Mouse (Mus musculus) liver, postnatal 0 days (tissue): ENCODE measurements at regions not wholly inside any gene's neighbourhood (a gene's known extent, or its start where the extent isn't known, plus 50 kb on each side); places are given as distances from the start of the nearest gene placed in this dataset.

Source experiments
- ATAC-seq: fragments of 200-750 bp; cut with Nextera tagmentation; 2 replicates; pipeline ENCODE4 v1.8.0; 2017; ENCODE audit warnings: mild to moderate bottlenecking, moderate library complexity
- DNase-seq: peaks from one replicate; pipeline ENCODE4 v3.0.0-alpha.2; 2016
- H3K27ac ChIP-seq: fragments of 300-500 bp; sonication (generic); 2 replicates; pipeline ENCODE4 v1.5.1; 2014; ENCODE audit warnings: antibody characterized with exemption, moderate library complexity, mild to moderate bottlenecking, low read depth
- H3K27me3 ChIP-seq: fragments of 300-500 bp; sonication (generic); 2 replicates; pipeline ENCODE4 v1.6.1; 2014; ENCODE audit warnings: low read length, control low read depth, mixed read lengths; ENCODE audit not compliant: insufficient read depth
- H3K36me3 ChIP-seq: fragments of 300-500 bp; sonication (generic); replicated peaks from 2 replicates; pipeline ENCODE4 v1.6.1; 2014; ENCODE audit warnings: mild to moderate bottlenecking, control low read depth, low read length, moderate library complexity, mixed read lengths; ENCODE audit not compliant: insufficient read depth
- H3K4me1 ChIP-seq: fragments of 300-500 bp; sonication (generic); 2 replicates; pipeline ENCODE4 v1.6.1; 2014; ENCODE audit warnings: antibody characterized with exemption, mild to moderate bottlenecking, control low read depth; ENCODE audit not compliant: insufficient read depth
- H3K4me2 ChIP-seq: fragments of 300-500 bp; sonication (generic); 2 replicates; pipeline ENCODE4 v1.6.1; 2014; ENCODE audit warnings: low read depth, mild to moderate bottlenecking, low read length, moderate library complexity, mixed read lengths
- H3K4me3 ChIP-seq: fragments of 300-500 bp; sonication (generic); 2 replicates; pipeline ENCODE4 v1.5.1; 2014; ENCODE audit warnings: low read depth, low read length
- H3K9ac ChIP-seq: fragments of 300-500 bp; sonication (generic); replicated peaks from 2 replicates; pipeline ENCODE4 v1.6.1; 2014; ENCODE audit warnings: mild to moderate bottlenecking, moderate library complexity
- H3K9me3 ChIP-seq: fragments of 300-500 bp; sonication (generic); 2 replicates; pipeline ENCODE4 v1.6.1; 2016; ENCODE audit warnings: mild to moderate bottlenecking, control low read depth, low read length, mixed read lengths
- CTCF ChIP-seq: sonication (generic); IDR thresholded peaks from 2 replicates; pipeline ENCODE4 v1.5.1; 2016; ENCODE audit warnings: antibody characterized with exemption, low read depth
- EP300 ChIP-seq: IDR thresholded peaks from 2 replicates; pipeline ENCODE4 v1.6.1; 2016; ENCODE audit warnings: antibody characterized with exemption, low read depth, mild to moderate bottlenecking
- WGBS: fragments of 180-500 bp; shearing (Covaris S2); extraction: QIAGEN DNeasy Blood & Tissue Kit; methylation state at CpG from one replicate; pipeline ENCODE4 v1.1.7; 2014; ENCODE audit not compliant: insufficient replicate concordance; 5-methylcytosine and 5-hydroxymethylcytosine counted together

DNA sequence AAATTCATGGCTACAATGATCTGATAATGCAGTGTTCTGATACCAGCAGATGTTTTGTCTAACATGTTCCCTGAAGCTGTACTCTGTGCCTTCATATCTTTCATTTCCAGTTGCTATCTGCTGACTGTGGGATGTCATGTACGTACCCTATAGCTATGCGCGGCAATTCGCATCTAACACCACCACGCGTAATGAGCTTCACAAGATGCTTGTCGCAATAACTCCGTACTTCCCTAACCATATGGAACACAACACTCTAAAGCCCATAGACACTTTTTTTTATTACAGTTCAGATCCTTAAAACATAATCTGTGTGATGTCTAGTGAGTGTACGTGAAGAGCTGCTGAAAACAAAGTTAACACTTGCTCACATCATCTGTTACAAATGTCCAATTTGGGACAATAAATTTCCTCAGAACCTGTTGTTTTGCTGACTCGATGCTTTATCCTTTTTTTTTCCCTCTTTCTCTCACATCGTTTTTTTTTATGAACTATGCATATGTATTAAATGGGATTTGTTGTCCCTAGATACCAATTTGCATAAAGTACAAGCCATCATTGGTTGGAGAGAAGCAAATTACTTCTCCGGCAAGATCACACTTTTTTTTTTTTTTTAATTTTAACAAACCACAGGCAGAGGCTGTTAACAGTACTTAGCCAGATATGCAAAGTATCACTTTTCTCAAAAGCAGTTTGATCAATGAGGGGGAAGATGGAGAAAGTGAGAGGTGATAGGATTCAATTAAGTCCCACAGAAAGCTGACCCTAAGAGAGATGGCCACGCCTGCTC lies 922.9 kb downstream of the 5730522E02Rik start:
- no peaks in the 10 kb centered on the region for H3K27me3 ChIP-seq
- H3K27ac ChIP-seq: no peak overlapping the region
- H3K4me3 ChIP-seq: no peak overlapping the region
- H3K9ac ChIP-seq: no peak overlapping the region
- no peaks in the 10 kb centered on the region for H3K4me1 ChIP-seq
- H3K4me2 ChIP-seq: peak overlapping the region; percentile 41; the same call in 1 of the 2 replicates
- no peaks in the 10 kb centered on the region for H3K36me3 ChIP-seq
- DNase-seq (no peak), ATAC-seq (no peak)
- no peaks in the 10 kb centered on the region for H3K9me3 ChIP-seq
- 75% methylated on average over 13 of the region's 13 CpGs for WGBS
- no peak for TF ChIP-seq EP300
- no peak for TF ChIP-seq CTCF

DNA sequence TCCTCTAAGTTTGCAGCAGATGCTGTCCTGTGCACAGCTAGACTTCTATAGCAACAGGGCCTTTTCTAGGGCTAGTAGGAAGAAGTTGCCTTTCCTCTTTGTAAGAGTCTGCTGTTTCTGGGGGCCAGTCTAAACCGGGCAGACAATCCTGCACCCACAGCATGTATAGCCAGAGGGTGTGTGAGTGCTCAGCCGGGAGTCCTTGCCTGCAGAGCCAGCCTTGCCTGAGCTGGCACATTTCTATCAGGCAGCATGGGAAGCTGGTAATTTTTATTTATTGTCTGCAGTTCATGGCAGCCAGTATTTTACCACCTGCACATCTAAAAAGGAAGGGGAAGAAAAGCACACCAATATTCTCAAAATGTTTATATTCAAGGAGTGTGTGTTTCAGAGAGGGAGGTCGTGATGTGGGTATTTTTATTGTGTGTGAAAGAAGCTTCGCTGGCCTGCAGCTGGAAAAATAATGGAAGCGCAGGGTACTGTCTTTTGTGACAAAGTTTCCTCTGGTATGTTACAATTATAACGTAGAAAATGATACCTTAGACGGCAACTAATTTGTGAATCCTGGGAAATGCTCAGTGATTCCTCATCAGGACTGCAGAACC lies 940.5 kb downstream of the 5730522E02Rik start:
- H3K27me3 ChIP-seq: no peaks in the 10 kb centered on the region
- no peaks in the 10 kb centered on the region for H3K36me3 ChIP-seq
- no peak overlapping the region for H3K9ac ChIP-seq
- DNase-seq (no peak), ATAC-seq (no peak)
- no peaks in the 10 kb centered on the region for H3K9me3 ChIP-seq
- H3K4me3 ChIP-seq: no peak overlapping the region
- WGBS: 36% methylated on average over 7 of the region's 7 CpGs
- no peaks in the 10 kb centered on the region for H3K4me1 ChIP-seq
- no peak for TF ChIP-seq EP300
- TF ChIP-seq CTCF: no peak
- no peak overlapping the region for H3K27ac ChIP-seq
- no peak overlapping the region for H3K4me2 ChIP-seq

DNA sequence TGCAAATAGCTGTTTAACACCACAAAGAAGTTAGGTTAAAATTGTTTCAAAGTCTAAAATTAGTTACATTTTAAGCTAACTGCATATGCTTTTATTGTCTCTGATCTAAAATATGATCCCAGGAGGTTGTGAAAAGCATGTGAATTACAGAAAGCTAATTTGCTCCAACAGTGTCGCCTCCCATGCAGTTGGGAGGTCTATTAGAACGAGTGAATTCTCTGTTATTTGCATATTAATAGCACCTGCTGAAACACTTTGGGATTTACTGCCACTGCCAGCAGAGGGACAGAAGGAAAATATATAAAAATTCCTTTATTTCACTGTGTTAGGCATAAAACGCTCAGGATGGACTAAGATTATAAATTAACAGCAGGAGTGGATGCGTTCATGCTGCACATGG lies 947.7 kb downstream of the 5730522E02Rik start:
- no peak overlapping the region for H3K4me2 ChIP-seq
- H3K9me3 ChIP-seq: no peaks in the 10 kb centered on the region
- H3K4me1 ChIP-seq: no peaks in the 10 kb centered on the region
- no peak for ATAC-seq
- H3K9ac ChIP-seq: no peak overlapping the region
- DNase-seq: no peak
- no peaks in the 10 kb centered on the region for H3K36me3 ChIP-seq
- H3K4me3 ChIP-seq: no peak overlapping the region
- WGBS: 48% methylated on average over 4 of the region's 4 CpGs
- TF ChIP-seq CTCF (no peak), EP300 (no peak)
- H3K27ac ChIP-seq: no peak overlapping the region
- no peaks in the 10 kb centered on the region for H3K27me3 ChIP-seq

DNA sequence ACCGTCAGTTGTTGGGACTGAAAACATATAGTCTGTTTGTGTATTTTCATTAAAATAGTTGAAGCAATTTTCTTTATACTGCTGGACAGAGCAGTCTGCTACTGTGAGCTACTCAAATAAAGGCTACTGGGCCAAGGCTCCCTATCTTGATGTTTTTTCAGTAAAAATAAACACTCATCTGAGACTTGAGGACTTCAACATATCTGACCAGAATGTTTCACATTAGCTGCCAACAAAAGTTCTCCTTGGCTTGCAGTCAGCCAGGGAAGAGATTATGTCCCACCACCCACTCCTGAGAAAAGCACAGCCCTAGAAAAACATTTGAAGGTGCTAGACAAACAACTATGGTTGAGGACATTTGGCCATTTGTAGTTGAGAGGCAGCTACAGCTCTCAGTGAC lies 950.9 kb downstream of the 5730522E02Rik start:
- no peak for DNase-seq
- Histone ChIP-seq H3K4me3 (no peak overlapping the region), H3K27ac (no peak overlapping the region), H3K36me3 (no peaks in the 10 kb centered on the region), H3K9me3 (no peaks in the 10 kb centered on the region), H3K4me2 (no peak overlapping the region), H3K9ac (no peak overlapping the region), H3K27me3 (no peaks in the 10 kb centered on the region), H3K4me1 (no peaks in the 10 kb centered on the region)
- no peak for ATAC-seq
- TF ChIP-seq EP300 (no peak), CTCF (no peak)
- WGBS: 78% methylated on average over 1 of the region's 1 CpGs

DNA sequence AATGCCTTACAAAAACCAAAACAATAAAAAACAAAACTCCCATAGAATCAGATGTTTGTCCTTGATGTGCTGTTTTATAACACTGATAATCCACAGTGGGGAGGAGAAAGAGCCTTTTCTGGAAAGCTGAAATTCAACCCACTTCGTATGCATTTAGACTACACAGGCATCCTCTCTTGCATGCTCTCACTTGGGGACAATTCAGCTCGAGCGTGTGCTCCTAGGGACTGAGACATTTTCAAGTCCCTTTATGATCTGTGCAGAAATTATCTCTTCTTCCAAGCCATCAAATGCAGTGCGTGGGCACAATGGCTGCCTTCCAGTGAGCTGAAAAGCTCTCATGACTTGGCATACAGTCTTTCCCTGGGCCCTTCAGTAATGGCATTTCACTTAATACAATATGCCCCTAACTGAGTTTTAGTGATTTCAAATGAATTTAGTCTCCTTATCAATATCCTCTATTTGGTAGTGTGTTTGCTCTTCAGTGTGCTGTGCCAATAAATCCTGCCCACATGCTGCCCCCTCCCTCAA lies 977.1 kb downstream of the 5730522E02Rik start:
- ATAC-seq: no peak

More for the DNA sequence above, 977.1 kb downstream of the 5730522E02Rik start:
- no peaks in the 10 kb centered on the region for H3K27me3 ChIP-seq
- no peaks in the 10 kb centered on the region for H3K9me3 ChIP-seq
- DNase-seq: no peak
- TF ChIP-seq EP300 (no peak), CTCF (no peak)
- H3K4me3 ChIP-seq: no peak overlapping the region
- WGBS: 63% methylated on average over 4 of the region's 4 CpGs
- H3K36me3 ChIP-seq: no peaks in the 10 kb centered on the region
- H3K4me2 ChIP-seq: no peak overlapping the region
- no peaks in the 10 kb centered on the region for H3K4me1 ChIP-seq
- no peak overlapping the region for H3K9ac ChIP-seq
- H3K27ac ChIP-seq: no peak overlapping the region
